Mouse (Mus musculus) midbrain, embryonic 11.5 days (tissue): ENCODE results near the gene Oxld1. TPM values are rescaled to one million over a fixed set of nuclear protein-coding genes. Genes with fewer than 3 reads are reported as not detected.

Experiments
- ATAC-seq: fragments of 200-750 bp; cut with Nextera tagmentation; 2 replicates; pipeline ENCODE4 v1.8.0; 2017; ENCODE audit warnings: moderate TSS enrichment, moderate library complexity; ENCODE audit not compliant: low FRiP score
- DNase-seq: peaks from one replicate; pipeline ENCODE4 v3.0.0; 2015; ENCODE audit warnings: low spot score; ENCODE audit errors: missing footprints
- H3K27ac ChIP-seq: fragments of 300-500 bp; sonication (generic); 2 replicates; pipeline ENCODE4 v1.5.1; 2014; ENCODE audit warnings: low read depth, low read length
- H3K27me3 ChIP-seq: fragments of 300-500 bp; sonication (generic); 2 replicates; pipeline ENCODE4 v1.6.1; 2014; ENCODE audit warnings: mild to moderate bottlenecking, low read length, moderate library complexity, mixed read lengths; ENCODE audit not compliant: control insufficient read depth, insufficient read depth
- H3K36me3 ChIP-seq: fragments of 300-500 bp; sonication (generic); 2 replicates; pipeline ENCODE4 v1.6.1; 2014; ENCODE audit warnings: mild to moderate bottlenecking, low read length, moderate library complexity, mixed read lengths; ENCODE audit not compliant: control insufficient read depth, insufficient read depth
- H3K4me1 ChIP-seq: fragments of 300-500 bp; sonication (generic); 2 replicates; pipeline ENCODE4 v1.6.1; 2014; ENCODE audit warnings: low read length; ENCODE audit not compliant: control insufficient read depth, insufficient read depth
- H3K4me2 ChIP-seq: fragments of 300-500 bp; sonication (generic); 2 replicates; pipeline ENCODE4 v1.6.1; 2014; ENCODE audit warnings: mild to moderate bottlenecking, moderate library complexity
- H3K4me3 ChIP-seq: fragments of 300-500 bp; sonication (generic); 2 replicates; pipeline ENCODE4 v1.5.1; 2014; ENCODE audit warnings: low read depth, low read length
- H3K9ac ChIP-seq: fragments of 300-500 bp; sonication (generic); 2 replicates; pipeline ENCODE4 v1.6.1; 2014; ENCODE audit warnings: low read length
- H3K9me3 ChIP-seq: fragments of 300-500 bp; sonication (generic); 2 replicates; pipeline ENCODE4 v1.6.1; 2016; ENCODE audit warnings: low read length; ENCODE audit not compliant: control insufficient read depth
- WGBS: fragments of 180-500 bp; shearing (Covaris S2); extraction: QIAGEN DNeasy Blood & Tissue Kit; methylation state at CpG from one replicate; pipeline ENCODE4 v1.1.7; 2014; 5-methylcytosine and 5-hydroxymethylcytosine counted together
- polyA plus RNA-seq: library from polyadenylated mRNA; unstranded; fragments of >200 nt; fragmentation: Nextera tagmentation; extraction: Ambion mirVana; gene quantifications from 2 replicates; pipeline ENCODE4 v1.2.1, GENCODE M21; 2014

Oxld1 gene
- polyA plus RNA-seq, 1 experiment from 2014 or later: 10.4 TPM

- Histone ChIP-seq H3K27ac (no peak overlapping the region), H3K4me3 (no peak overlapping the region), H3K36me3 (no peaks in the 10 kb centered on the region), H3K9ac (no peak overlapping the region), H3K4me2 (no peak overlapping the region), H3K4me1 (no peaks in the 10 kb centered on the region), H3K27me3 (no peaks in the 10 kb centered on the region), H3K9me3 (no peaks in the 10 kb centered on the region)
- 76% methylated on average over 6 of the region's 6 CpGs for WGBS
- ATAC-seq: no peak
- no peak for DNase-seq
Measured at GRCm38 (mm10) chr11:120444106-120444505, 13.8 kb downstream of the Oxld1 start.

- 93% methylated on average over 3 of the region's 3 CpGs for WGBS
- DNase-seq (no peak), ATAC-seq (no peak)
- Histone ChIP-seq H3K4me3 (no peak overlapping the region), H3K9ac (no peak overlapping the region), H3K27ac (no peak overlapping the region), H3K27me3 (no peaks in the 10 kb centered on the region), H3K36me3 (no peaks in the 10 kb centered on the region), H3K4me1 (no peaks in the 10 kb centered on the region), H3K4me2 (no peak overlapping the region), H3K9me3 (no peaks in the 10 kb centered on the region)
Measured at GRCm38 (mm10) chr11:120442765-120443280, 15.0 kb downstream of the Oxld1 start.

DNA sequence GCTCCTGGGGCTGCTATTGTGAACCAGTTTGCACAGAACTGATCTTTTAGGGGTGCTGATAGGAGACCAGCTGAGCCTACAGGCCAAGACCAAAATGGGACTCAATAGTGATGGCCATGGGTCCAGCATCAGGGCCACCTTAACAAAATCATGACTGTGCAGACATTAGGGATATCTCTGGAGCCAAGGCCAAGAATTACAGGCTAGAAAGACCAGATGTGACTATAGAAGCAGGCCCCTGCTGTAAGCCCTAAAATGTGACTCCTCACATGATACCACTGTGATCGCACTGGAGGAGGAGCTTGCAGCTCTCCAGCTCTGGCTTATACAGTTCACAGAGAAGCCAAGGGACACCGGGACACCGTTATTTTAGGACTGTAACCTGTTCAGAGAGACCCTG is 15.5 kb downstream of the Oxld1 start, which contains the start of gene Tspan10:
Gene Tspan10 (plus strand): TSS at position 301 of the 400 bp plus-strand sequence.
- no peak within 1 kb of the TSS for H3K9ac ChIP-seq
- DNase-seq: no peak

DNA sequence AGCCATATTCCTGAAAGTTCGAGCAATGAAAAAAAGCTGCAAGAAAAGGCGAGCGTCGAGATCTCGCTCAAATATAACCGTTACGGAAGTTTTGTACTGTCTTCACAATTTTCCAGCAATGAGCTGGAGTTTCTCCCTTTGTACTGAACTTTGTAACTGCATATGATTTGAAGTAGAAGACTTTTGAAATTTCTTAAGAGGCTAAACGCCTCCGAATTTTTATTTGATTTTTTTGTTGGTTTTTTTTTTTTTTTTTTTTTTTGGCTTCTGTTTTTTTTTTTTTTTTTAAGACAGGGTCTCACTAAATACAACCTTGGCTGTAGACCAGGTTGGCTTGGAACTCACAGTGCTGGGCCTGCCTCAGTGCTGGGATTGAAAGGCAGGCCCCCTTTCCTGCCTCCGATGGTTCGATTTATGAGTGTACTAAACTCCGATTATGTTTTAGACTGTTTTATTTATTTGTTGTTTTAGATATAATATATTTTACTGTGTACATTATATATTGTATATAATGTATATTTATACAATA is 19.9 kb downstream of the Oxld1 start:
- ATAC-seq (no peak), DNase-seq (no peak)
- WGBS: 34% methylated on average over 12 of the region's 12 CpGs
- Histone ChIP-seq H3K4me1 (peaks cover 11% of the 10 kb centered on the region), H3K9me3 (no peaks in the 10 kb centered on the region), H3K27ac (no peak overlapping the region), H3K9ac (peak overlapping the region; percentile 98), H3K36me3 (peaks cover 5% of the 10 kb centered on the region; the same call in 1 of the 2 replicates), H3K4me2 (peak overlapping the region; percentile 86), H3K4me3 (peak overlapping the region; percentile 99), H3K27me3 (no peaks in the 10 kb centered on the region)

More for the DNA sequence above, 15.5 kb downstream of the Oxld1 start, which contains the start of gene Tspan10:
- Histone ChIP-seq H3K4me3 (no peak within 1 kb of the TSS), H3K9me3 (no peaks in the 10 kb centered on the region), H3K36me3 (no peaks in the 10 kb centered on the region), H3K27ac (no peak within 1 kb of the TSS), H3K27me3 (no peaks in the 10 kb centered on the region), H3K4me1 (no peaks in the 10 kb centered on the region), H3K4me2 (no peak within 1 kb of the TSS)
- WGBS: 84% methylated on average over 3 of the region's 3 CpGs
- no peak for ATAC-seq

DNA sequence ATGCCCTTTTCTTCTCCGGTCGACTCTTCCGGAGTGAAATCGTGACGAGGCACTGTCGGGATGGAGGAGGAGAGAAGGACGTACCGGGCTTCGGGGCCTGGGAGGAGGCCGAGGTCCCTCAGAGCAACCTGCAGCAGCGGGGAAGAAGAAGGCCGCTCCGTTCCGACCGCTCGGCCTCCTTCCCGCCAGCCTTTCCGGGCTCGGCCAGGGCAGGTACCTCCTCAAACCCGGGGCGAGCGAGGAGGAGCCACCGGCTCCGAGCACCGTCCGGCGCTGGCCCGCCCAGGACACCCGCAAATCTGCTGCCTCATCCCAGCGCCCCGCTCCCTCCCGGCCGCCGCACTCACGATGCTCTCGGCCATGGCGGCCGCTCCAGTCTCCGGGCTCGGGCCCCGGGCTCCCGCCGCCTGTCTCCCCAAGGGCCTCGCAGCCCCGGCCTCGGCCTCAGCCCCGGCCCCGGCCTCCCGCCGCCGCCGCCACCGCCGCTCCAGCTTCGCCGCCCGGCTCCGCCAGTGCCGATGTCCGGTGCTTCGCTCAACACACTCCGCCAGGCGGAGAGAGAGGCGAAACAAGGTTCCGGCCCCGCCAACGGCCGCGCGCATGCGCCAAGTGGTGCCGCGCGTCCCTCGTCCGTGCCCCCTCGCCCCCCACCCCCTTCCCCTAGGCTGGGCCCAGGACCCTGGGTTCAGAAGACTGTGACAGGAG is 20.6 kb downstream of the Oxld1 start, which contains the start of gene Nploc4:
Gene Nploc4 (minus strand): TSS at position 557 of the 705 bp plus-strand sequence.
- peak; percentile 96 for ATAC-seq
- Histone ChIP-seq H3K4me1 (peaks cover 11% of the 10 kb centered on the region), H3K9me3 (no peaks in the 10 kb centered on the region), H3K27me3 (no peaks in the 10 kb centered on the region), H3K4me3 (peak within 1 kb of the TSS; percentile 99), H3K9ac (peak within 1 kb of the TSS; percentile 98), H3K4me2 (peak within 1 kb of the TSS; percentile 86), H3K27ac (peak within 1 kb of the TSS; percentile 71), H3K36me3 (peaks cover 5% of the 10 kb centered on the region)
- DNase-seq: peak; percentile 100
- under 1% methylated on average over 73 of the region's 77 CpGs for WGBS

DNA sequence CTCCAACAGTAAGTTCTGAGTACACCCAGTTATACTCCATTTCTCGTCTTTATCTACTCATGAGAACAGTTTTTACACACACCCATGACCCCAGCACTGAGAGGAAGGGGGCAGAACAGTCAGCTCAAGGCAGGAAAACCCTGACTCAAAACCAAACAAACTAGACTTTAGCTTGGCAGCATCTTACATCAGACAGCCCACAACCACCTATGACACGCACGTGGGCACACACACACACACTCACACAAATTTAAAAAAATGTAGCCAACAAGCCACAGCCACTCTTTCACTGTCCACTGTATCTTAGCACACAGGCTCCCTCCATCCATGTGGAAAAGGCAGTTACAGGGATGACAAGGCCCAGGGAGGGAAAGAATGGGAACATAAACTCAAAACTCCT is 31.1 kb downstream of the Oxld1 start:
- Histone ChIP-seq H3K4me3 (no peak overlapping the region), H3K27me3 (no peaks in the 10 kb centered on the region), H3K9me3 (no peaks in the 10 kb centered on the region), H3K36me3 (peaks cover 20% of the 10 kb centered on the region), H3K9ac (no peak overlapping the region), H3K4me2 (no peak overlapping the region), H3K4me1 (no peaks in the 10 kb centered on the region), H3K27ac (no peak overlapping the region)
- 92% methylated on average over 3 of the region's 3 CpGs for WGBS
- DNase-seq (no peak), ATAC-seq (no peak)

DNA sequence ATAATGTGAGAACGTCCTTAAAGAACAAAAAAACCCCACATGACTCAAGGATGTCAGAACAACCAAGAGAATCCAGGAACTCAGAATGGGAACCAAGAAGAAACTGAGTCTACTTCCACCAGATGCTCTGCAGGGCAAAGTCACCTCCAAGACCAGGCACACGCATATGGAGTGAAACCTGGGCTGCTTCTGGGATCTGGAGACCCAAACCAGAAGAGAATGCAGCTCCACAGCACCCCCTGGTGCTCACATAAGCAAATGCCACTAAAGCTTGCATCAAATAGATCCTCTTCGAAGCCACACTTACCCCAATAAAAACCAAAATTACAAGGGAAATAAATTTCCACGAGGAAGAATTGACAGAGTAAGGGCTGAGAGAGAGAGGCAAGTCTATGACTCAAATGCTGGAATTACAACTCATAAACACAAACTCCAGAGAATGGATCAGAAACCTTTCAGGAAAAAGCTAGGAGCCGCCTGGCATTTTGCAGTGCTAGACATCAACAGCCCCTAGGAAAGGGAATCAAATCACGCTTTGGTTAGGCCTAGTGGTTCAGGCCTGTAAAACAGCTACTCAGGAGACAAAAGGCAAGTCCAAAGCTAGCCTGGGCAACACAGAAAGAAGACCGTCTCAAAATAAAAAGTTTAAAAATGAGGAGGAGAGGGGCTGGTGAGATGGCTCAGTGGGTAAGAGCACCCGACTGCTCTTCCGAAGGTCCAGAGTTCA is 34.1 kb downstream of the Oxld1 start:
- Histone ChIP-seq H3K27ac (no peak overlapping the region), H3K36me3 (peaks cover 24% of the 10 kb centered on the region)
- WGBS: 74% methylated on average over 9 of the region's 9 CpGs

DNA sequence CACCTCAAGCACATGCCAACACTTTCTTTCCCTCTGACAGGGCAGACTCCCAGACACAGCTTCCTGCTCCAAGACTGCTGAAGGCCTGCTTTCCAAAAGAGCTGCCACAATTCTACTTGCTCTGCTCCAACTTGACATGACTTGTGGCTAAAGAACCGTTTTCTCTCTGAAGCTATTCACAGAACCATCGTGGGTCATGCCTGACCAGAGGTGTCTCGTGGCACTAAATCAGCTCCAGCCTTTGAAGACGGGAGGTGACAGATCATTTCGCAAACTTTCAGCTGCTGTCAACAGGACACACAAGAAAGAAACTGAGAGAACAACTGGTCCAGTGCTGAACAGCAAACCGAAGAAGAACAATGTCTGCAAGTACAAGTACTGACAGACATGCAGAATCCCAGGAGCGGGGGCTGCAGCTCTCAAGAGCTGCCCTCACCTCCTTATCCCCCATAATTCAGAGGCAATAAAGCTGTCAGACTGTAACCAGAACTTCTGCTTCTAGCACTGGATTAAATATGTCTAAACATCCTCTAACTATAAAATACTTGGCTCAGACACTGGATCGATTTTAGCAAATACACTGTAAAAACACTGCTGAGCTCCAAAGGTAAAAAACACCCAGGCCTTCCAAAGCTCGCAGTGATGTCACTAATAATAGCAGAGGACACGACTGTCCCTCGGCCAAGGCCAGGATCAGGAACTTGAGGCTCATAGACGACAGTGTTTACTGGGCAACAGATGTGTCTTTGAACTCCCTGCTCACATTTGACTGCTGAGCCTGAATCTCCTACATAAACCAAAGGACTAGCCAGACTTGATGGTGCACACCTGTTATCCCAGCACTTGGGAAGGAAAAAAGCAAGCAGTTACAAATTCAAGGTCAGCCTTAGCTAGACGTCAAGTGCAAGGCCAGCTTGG is 35.0 kb downstream of the Oxld1 start:
- no peak overlapping the region for H3K4me2 ChIP-seq
- H3K4me1 ChIP-seq: no peaks in the 10 kb centered on the region
- no peak overlapping the region for H3K27ac ChIP-seq
- H3K36me3 ChIP-seq: peaks cover 26% of the 10 kb centered on the region
- no peak overlapping the region for H3K9ac ChIP-seq
- H3K4me3 ChIP-seq: no peak overlapping the region
- 94% methylated on average over 13 of the region's 13 CpGs for WGBS
- no peaks in the 10 kb centered on the region for H3K9me3 ChIP-seq
- no peaks in the 10 kb centered on the region for H3K27me3 ChIP-seq
- no peak for ATAC-seq
- peak; percentile 65 for DNase-seq

More for the DNA sequence above, 34.1 kb downstream of the Oxld1 start:
- Histone ChIP-seq H3K4me2 (no peak overlapping the region), H3K9me3 (no peaks in the 10 kb centered on the region), H3K9ac (no peak overlapping the region), H3K4me3 (no peak overlapping the region), H3K4me1 (no peaks in the 10 kb centered on the region), H3K27me3 (no peaks in the 10 kb centered on the region)
- DNase-seq (peak; percentile 92), ATAC-seq (no peak)
